Mouse (Mus musculus) large intestine, adult 2 months (tissue): Measurements from ENCODE around the gene Abcc3. TPM values are rescaled to one million over a fixed set of nuclear protein-coding genes. Genes with fewer than 3 reads are reported as not detected.

Source experiments
- polyA plus RNA-seq: library from polyadenylated mRNA; depleted of rRNA; stranded (reverse); fragments of >200 nt; gene quantifications from 2 replicates; pipeline ENCODE4 v1.2.3, GENCODE M21; 2012; rRNA removed

The Abcc3 gene
- polyA plus RNA-seq, 1 experiment, result 48.1 TPM

Other genes with a start within 250 kb of the Abcc3 start
- 34.1 and 79.2 TPM in 2 replicates for gene Tob1, start 181.5 kb downstream of the Abcc3 start, polyA plus RNA-seq
- 1.2 and 3.5 TPM in 2 replicates for gene Wfikkn2, start 147.0 kb downstream of the Abcc3 start, polyA plus RNA-seq
- gene Gm21885, start 111.1 kb downstream of the Abcc3 start, polyA plus RNA-seq, result 13.1 and 20.3 TPM in 2 replicates
- 6.1 and 9.2 TPM in 2 replicates for gene Luc7l3, start 71.0 kb downstream of the Abcc3 start, polyA plus RNA-seq
- 49.1 and 62.2 TPM in 2 replicates for gene Ankrd40, start 65.0 kb downstream of the Abcc3 start, polyA plus RNA-seq
- gene Cacna1g, start 81.2 kb upstream of the Abcc3 start, polyA plus RNA-seq, result 8.8 and 10.1 TPM in 2 replicates
- 0.05 TPM in 1 of 2 replicates, not detected in the other for gene Spata20, start 93.2 kb upstream of the Abcc3 start, polyA plus RNA-seq
- gene Epn3, start 107.0 kb upstream of the Abcc3 start, polyA plus RNA-seq, result 1.6 and 2.4 TPM in 2 replicates
- gene Mycbpap, start 128.7 kb upstream of the Abcc3 start, polyA plus RNA-seq, result 0.84 and 1.2 TPM in 2 replicates
- 2.5 and 6.2 TPM in 2 replicates for gene Rsad1, start 156.3 kb upstream of the Abcc3 start, polyA plus RNA-seq
- gene Chad, start 172.1 kb upstream of the Abcc3 start, polyA plus RNA-seq, result 0.63 and 1.1 TPM in 2 replicates
- 19.8 and 31.8 TPM in 2 replicates for gene Acsf2, start 208.9 kb upstream of the Abcc3 start, polyA plus RNA-seq
- 165 and 204 TPM in 2 replicates for gene Lrrc59, start 236.8 kb upstream of the Abcc3 start, polyA plus RNA-seq